Mouse (Mus musculus) cerebellum, adult 11-12 months (tissue): ENCODE measurements around the gene Gstcd.

Source experiments
- DNase-seq: peaks from one replicate; pipeline ENCODE4 v3.0.0; 2022

Gstcd gene

DNA sequence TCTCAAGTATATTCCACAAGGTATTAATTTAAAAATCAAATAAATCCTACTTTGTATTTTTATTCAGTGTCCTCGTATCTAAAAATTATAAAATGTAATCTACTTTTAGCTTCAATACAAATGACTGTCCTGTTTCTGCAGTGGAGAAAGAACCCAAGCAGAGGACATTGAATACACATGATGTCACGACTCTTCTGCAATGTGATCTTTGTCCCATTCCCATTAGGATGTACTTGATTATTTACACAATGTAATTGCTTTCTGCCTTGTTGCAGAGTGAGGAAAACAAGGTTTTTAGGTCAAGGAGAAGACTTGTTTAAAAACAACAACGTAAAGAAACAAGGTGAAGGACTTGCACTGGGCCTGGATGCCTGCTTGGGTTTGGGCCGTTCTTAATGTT is 84.6 kb downstream of the Gstcd start:
- no peak for DNase-seq

DNA sequence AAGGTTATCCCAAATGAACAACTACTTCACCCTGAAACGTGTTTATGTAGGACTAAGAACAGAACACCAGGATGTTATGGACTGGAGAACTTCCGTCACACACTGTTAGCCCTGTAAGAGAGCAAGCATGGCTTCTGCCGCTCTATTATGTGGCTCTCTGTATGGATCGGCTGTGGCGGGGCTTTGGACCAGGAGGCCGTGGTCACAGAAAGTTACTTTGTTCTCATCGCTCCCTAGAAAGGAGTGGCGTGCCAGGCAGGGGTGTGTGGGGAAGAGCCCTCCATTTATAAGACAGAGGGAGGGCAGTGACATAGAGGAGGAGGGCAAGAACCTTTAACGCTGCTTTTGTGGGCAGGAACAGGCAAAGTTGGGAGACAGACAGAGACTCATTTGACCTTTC is 95.5 kb downstream of the Gstcd start:
- DNase-seq = no peak

DNA sequence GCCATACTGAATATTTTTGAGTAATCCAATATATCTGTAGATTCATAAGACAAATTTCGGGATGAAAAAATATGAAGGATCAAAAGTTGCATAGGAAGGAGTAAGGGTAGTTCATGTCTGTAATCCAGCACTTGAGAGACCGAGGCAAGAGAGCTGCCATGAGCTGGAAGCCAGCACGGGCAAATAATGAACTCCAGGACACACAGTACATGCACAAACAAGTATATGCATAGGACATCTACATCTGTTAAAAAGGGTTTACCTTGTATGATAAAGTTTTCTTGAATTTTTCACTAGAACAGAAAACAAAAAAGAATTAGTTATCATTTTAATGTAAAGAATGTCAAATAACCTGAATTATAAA is 95.9 kb downstream of the Gstcd start:
- no peak for DNase-seq

DNA sequence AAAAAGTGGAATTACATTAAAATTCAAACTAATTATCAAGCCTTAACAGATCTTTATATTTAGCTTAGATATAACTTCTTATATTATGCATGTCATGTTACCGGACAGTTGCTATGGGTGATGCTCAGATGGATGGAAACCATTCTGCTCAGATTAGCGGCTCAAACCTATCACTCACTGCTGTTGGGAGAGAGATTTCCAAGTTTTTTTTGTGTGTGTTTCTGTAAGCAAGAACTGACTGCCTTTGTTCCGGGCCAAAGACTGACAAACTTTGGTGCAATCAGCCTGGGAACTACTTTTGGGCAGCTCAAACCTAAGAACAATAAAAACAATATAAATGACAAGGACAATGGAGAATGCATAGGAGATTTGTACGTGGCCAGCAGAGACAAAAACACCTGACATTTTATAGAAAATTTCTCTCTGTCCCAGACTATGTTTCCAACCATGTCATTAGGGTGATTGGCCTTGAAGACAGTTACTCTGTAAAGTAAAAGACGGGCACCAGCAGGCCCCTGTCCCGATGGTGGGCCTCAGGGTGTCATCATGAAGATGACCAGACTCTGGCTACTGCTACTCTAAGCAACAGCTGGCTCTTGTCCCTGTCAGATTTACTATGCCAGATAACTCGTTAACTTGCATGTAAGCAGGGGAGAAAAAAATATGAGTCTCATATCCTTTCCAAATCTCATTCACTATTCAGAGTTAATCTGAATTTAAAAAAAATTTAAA is 96.5 kb downstream of the Gstcd start:
- DNase-seq = no peak

DNA sequence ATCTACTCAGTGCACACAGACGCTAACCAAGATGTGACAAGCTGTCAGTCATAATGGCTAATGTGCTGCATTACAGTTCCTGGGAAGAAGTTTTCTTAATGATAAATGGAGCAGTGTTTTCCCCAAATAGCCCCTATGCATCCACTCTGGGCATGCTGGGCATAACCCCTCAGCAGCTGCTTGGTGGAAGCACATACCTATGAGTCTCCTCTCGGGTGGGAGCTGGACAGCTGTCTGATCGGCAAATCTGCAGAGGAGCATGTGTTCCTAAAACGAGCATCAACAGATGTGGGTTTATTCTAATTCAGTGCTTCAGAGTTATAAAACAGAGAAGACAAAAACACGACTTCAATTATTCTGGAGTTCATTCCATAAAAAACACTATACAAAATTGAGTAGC is 105.6 kb downstream of the Gstcd start:
- no peak for DNase-seq

DNA sequence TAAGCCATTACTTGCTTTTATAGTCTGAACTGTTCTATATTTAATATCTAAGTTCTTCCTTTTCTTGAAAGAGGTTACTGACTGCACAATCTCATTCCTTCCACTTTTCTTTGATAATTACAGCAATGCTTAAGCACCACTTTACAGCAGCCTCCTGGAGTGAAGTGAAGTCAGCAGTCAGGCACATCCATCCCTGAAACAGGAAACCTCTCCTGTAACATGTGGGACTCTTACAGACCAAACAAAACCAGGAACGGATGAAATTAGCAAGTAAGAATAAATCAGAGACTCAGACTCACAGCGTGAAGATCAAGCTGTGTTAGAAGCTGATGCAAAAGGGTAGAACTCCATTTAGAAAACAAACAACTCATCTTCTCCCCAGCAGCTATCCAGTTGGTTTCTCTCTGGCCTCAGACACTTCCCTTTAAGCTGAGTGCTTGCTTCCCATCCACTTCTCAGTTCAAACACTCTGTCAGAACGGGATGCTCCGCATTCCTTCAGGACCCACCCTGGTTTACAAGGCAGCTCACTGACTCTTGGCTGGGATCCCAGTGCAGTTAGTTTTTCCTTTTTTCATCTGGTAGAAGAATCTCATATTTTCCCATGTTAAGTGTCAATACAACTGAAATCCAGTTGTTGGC is 107.9 kb downstream of the Gstcd start:
- DNase-seq = no peak

DNA sequence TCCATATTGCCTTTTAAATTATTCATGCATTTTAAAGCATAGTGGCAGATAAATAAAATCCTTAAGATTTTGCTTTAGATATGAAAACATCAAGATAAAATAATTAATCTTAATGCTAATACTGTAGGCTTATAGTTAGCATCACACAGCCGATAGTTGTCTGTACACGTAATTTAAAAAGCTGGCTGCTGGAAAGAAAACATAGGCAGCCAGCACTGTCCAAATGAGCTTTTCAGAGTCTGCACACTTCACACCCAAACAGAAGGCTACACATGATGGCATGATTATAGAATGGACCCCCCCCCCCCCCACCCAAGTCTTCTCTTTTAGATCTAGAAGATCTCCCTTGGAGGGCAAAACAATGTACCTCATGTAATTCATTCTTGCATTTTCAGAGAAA is 109.9 kb downstream of the Gstcd start:
- no peak for DNase-seq

DNA sequence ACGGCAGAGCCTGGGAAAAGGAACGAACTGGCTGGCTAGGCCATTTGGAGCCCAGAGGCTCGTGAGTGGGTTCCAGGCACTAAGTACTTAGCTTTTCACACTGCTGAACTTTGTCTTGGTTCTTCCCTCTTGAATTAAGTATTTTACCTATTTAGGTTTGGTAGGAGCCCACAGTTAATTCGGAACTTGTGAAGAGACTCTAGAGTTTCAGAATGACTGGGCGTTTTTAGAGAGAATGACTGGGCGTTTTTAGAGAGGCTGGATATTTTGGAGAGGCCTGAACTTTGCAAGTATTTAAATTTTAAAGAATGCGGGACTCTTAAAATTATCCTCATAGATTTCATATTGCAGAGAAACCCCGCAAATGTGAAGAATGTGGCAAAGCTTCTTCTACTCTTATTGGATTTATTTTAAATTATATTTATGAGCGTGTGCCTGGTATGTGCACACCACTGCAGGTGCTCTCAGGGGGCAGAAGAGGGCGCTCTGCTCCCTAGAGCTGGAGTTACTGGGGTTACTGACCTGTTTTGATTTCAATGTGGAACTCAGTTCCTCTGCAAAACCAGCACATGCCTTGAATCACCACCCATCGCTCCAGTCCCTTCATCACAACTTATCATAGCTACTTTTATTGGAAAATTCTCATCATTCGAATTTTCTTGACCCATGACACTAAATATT is 111.9 kb downstream of the Gstcd start:
- DNase-seq = no peak

DNA sequence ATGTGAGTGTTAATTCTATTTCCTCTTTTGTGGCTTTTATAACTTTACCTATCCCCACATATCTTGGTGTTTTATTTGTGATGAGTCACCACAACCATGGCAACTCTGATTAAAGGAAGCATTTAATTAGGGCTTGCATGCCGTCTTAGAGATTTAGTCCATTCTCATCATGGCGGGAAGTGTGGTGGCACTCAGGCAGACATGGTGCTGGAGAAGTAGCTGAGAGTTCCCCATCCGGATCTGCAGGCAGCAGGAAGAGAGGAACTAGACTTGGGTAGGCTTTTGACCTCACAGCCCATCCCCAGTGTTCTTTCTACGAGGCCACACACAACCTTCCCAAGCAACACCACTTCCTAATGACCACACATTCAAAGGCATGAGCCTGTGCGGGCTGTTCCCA is 125.6 kb downstream of the Gstcd start:
- DNase-seq = no peak

DNA sequence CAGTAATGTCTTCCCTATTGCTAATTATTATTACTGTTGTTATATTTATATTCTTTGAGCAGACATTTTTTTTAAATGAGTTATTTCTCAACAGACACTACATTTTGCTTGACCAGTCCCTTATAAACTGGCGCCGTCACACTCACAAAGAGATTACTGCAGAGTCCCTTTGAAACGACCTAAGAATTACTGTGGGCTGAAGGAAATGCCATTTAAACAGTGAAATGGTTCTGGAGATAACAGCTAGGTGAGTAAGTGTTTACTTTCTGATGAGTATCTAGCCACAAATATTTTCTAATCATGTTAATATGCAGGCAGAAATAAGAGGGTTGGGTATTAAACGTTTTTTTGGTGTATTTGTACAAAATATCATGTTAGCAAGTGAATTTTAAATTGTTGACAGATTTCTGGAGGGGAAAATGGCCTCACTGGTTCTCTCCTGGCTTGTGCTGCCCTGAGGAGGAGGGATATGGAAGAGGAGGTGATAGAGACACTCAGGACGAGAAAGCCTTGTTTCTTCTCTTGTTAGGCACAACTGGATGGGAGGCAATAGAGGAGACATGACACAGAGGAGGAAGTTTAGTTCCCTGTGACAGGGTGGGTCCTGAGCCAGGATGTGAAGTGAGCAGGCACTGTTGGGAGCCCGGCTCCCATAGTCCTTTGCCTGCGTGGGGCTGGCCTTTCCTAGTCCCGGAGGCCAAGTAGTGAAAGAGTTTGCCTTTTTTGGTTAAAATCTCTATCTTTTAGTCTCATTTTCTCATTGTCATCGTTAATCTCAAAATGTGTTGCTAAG is 126.9 kb downstream of the Gstcd start:
- DNase-seq = no peak

DNA sequence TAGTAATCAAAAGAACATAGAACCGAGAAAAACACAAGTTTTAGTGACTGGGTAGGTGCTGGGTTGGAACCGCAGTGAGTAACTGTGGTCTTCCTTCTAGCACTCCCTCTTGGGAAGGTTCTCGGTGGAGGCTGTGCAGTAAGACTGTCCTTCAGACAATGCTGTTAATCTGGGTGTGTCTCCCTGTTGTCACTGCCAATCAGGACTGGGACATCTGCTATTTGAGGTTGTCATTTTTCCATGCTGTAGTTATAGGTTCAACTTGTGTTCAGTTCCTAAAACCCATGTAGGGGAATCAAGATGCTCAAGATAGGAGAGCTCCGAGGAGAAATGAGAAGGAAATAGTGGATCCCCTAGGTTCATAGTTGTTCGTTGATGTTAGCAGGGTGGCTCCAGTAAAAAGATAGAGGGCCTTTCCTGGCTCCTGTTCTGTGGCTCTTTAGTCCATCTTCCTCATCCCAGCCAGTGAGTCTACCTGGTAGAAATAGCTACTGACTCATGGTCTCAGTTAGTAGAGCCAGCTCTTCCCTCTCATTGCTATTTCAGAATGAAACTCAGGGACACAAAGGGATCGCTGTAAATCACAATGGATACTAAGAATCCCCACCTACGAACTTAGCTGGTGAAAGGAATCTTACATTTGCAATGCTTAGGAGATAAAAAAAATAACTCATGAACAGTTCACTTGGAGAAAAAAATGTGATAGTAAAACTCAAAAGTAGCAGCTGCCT is 129.0 kb downstream of the Gstcd start:
- no peak for DNase-seq

DNA sequence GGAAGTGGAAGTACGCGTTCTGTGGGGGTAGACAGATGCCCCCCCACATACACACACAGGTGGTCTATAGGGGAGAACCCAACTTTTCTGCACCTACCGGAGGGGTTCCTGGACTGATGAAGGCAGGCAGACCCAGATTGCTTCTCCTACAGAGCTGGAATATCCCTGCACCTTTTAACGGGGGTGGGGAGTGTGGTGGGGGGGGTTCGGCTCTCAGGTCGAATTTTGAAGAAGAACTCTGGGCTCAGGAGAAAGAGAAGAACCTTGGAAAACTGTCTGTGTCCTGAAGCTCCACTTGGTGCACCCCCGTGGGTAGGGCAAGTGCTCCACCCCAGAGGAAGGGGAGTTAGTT is 141.3 kb downstream of the Gstcd start:
- DNase-seq = no peak

DNA sequence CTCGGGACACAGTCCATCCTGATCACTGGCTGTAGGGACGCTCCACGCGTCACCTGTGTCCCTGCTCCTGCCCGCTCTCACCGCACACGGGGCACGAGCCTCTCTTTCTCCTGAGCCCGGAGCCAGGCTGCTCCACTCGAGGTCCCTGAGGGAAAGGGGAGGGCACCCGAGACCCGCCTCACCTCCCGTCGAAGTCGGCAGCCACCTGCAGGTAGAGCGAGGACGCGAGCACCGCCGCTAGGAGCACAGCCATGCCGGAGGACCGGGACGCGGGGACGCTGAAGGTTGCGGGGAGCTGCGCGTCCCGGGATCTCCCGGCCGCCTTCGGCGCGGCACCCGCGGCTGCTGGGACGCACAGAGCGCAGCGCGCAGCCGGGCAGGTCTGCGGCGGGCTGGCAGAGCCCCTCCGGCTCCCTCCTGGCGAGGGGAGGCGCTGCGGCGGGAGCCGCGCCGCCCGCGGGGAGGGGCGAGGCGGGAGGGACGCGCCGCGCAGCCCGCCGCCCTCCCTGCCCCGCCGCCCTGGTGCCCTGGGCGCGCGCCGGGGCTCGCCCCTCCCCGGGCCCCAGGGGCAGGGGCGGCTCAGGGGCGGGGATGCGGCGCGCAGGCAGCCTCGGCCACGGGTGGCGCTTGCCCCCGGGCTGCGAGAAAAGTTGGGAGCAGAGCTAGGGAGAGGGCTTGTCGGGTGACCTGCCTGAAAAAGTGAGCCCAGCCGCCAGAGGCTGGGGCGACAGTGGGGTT is 141.9 kb downstream of the Gstcd start, which contains the start of gene Npnt:
Npnt (minus strand) TSS at position 501 of the 738 bp plus-strand sequence.
- no peak for DNase-seq

DNA sequence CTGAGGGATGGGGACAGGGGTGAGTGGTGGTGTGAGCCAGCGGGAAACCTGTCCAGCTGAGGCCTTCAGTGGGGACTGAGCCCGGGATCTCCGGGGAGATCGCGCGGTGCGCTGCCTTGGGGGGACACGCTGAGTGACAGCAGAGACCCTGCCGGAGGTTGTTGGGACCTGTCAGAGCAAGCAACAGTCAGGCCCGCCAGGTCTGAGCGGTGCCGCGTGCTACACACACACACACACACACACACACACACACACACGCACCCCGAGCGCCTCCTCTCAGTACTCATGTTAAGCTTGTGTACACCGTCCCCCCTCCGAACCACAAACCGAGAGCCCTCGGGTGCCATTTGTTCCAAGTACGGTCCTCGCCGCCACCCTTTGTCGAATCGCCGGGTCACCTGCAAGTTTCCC is 142.4 kb downstream of the Gstcd start:
- no peak for DNase-seq

DNA sequence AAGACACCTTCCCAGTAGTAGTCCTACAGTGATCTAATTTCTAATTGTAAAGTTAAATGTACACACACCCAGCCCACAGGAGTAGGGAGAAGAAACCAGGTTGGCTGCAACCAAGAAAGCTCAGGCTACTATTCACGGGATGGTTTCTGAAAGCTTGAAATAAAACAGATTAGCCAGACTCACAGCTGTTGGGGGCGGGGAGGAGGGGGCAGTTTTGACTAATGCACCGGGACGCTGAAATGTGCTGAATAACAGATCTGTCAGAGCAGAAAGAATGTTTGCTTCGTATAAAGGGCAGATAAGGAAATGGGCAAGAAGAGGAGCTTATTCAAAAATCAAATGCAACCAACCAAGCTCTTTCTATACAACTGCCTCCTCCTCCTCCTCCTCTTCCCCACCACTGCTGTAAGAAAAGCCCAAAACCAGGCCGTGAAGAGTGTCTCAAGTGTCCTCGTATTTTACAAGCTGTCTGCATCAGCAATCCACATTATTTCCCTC is 143.5 kb downstream of the Gstcd start:
- no peak for DNase-seq

DNA sequence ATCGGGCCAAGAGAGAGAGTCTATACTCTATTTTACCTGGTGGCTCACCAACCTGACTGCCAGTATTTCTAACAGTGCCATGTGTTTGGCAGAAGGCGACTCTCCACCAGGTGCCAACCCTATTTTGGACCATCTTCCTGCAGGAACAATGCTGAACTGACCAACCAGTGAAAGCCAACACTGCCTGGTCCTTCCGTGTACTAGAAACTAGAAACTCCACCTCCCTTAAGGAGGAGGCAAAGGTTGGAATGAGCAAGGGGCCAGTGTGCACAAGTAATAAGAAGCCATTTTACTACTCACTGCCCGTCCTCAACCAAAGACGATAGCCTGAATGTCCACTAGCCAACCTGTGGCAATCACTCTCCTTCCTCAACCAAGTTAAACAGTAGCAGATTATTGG is 145.7 kb downstream of the Gstcd start:
- no peak for DNase-seq

DNA sequence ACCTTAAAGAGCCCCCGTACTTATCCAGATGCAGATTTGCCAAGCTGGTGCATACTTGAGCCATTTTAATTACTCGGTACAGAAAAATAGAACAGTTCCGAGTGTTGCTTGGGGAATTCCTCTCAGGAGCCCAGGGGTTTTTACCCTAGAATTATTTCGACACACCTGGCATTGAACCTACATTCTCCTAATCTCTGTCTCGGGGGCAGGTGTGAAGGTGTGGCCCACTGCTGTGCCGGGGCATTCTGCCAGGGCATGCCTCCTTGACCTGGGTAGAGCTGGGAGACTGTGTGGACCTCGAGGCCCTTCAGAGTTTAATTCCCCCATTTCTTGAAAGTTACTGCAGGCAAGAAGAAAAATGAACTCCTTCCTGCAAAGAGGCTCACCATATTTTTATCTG is 146.2 kb downstream of the Gstcd start:
- DNase-seq = no peak

DNA sequence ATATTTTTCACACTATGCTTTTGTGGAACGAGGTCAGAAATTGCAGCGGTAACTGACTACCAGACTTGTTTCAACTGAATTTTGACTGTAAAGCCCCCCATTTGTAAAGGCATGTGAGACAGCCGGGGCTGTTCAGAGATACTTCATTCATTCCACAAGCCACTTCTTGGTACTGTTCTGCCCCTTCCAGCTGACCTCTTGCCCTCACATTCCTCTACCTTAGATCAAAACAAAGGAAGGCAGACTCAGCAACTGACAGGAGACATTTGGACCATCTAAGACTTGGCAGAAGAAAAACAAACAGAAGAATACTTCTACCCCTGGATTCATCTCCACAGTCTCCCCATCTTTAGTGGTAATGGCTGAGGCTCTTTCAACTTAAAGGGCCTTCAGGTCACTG is 147.2 kb downstream of the Gstcd start:
- no peak for DNase-seq

DNA sequence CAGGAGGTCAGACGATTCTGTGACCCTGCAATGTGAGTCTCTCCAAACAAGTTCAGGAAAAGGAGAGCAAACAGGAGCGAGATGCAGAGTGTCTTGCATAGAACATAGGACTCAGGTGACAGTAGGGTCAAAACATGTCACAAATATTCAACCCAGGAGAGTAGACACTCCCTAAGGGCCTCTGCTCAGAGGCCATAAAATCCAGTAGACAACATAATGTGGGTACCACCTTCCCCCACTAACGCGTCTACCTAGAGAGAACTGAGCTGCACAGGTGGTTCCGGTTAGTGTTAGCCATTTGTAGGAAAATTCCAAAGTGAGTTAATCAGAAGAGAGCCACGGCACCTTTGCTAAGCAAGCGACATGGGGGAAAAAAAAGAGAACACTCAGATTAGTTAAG is 147.6 kb downstream of the Gstcd start:
- DNase-seq = no peak

DNA sequence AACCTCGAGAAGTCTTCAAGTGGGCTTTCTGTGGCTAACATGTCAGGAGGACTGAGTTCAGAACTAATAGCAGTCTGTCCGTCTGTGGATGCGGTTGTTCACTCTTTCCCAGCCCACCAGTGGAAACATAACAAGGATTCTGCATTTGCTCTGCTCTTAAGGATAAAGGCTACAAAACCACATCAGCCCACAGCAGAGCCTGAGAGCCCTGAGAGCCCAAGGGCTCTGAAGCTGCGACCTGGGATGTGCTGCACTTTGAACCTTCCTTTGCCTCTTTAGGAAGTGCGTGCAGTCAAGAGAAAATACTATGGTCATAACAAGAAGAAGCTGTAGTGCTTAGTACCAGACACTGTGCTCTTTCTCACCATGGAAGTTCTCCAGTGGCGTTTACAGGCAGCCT is 149.1 kb downstream of the Gstcd start:
- no peak for DNase-seq

DNA sequence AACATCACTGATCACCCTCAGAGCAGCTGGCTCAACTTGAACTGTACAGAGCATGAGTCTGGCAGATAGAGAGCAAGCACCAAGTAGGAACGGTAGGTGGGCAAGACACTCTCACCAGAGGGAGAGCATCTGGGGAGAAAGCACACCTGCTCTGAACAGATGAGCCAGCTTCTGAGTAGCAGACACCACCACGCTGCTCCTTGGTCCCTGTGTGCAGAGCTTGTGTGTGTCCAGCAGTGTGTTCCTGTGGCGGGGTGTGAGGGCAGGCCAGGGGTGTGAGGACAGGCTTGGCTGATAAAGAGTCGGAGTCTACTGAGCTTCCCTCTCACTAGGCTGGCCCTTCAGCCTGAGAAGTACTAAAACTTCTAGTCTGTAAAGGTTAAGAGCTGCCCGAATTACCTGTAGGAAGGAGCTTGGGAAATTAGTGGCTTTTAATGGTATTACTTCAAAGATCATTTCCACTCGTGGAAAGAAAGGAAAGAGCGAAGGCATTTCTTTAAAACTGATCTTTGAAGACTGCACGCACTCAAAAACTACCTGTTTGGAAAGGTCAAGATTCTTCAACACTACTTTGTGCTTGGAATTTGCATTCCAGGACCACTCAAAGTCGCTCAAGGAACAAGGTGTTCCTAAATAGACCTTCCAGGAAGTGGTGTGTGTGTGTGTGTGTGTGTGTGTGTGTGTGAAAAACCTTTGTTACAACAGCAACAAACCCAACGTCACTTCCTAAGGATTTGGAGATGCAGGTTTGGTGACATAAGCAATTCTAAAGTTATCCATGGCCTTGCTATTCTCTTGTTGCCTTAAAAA is 151.4 kb downstream of the Gstcd start:
- no peak for DNase-seq
